ENCODE assay signal across 8 mouse cellular contexts in the genomic region with DNA sequence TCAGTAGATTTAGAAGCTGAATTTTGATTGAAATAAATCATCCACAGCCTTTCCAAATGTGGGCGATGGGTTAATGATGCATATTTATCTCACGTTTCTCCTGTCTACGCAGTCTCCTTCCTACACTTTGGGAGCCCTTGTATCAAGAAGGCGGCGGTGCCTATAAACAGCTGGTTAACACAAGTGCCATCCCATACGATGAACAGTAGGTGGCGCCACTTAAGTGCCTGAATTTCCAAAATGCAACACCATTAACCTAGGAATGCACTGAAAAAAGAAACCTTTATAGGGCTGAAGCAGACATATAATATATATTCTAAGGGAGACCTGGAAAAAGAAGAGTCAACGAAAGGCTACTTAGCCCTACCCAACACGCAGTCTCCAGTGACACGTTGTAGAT. TPM values are rescaled to one million over a fixed set of nuclear protein-coding genes. Genes with fewer than 3 reads are reported as not detected.
DNase-seq lines count a peak whose midpoint lies in the region; ATAC-seq and TF ChIP-seq lines count a peak whose summit lies in the region.

No protein-coding gene starts in this region.

- peak; percentile 67 for DNase-seq in hindbrain, postnatal 0 days (ENCODE audit: low spot score)
- DNase-seq in A20 (ENCODE audit: low read depth, low spot score) (peak; percentile 48), ES-CJ7 (ENCODE audit: low read depth, low spot score) (peak; percentile 10)
- DNase-seq in liver, embryonic 14.5 days (ENCODE audit: low read depth in 3 of 3, low spot score in 3 of 3), result peak in 2 of 3 experiments; percentile 22 to 30
- peak; percentile 35 to 48 for DNase-seq in spleen, postnatal 36 days (ENCODE audit: low spot score in 2 of 2)
- no peak for DNase-seq in urinary bladder, adult 18-20 months (ENCODE audit: low spot score in 2 of 2)

- H3K36me3 ChIP-seq in hindbrain, postnatal 0 days (ENCODE audit: insufficient read depth, low read length), result no peaks in the 10 kb centered on the region
- no peaks in the 10 kb centered on the region for H3K36me3 ChIP-seq in hindbrain, embryonic 16.5 days (ENCODE audit: control insufficient read depth, insufficient read depth, low read length)
- no peaks in the 10 kb centered on the region for H3K36me3 ChIP-seq in liver, embryonic 14.5 days (replicated peaks; ENCODE audit: control insufficient read depth, insufficient read depth, low read depth)

- H3K4me1 ChIP-seq in hindbrain, postnatal 0 days (ENCODE audit: insufficient read depth, low read length), result no peaks in the 10 kb centered on the region
- H3K4me1 ChIP-seq in hindbrain, embryonic 16.5 days (ENCODE audit: control insufficient read depth, insufficient read depth, low read depth, low read length), result no peaks in the 10 kb centered on the region
- no peaks in the 10 kb centered on the region for H3K4me1 ChIP-seq in liver, embryonic 14.5 days (replicated peaks; ENCODE audit: control insufficient read depth in 2 of 2, insufficient read depth in 2 of 2, low read length in 1 of 2)

- no peak overlapping the region for H3K4me3 ChIP-seq in hindbrain, postnatal 0 days (ENCODE audit: low read length)
- no peak overlapping the region for H3K4me3 ChIP-seq in hindbrain, embryonic 16.5 days (ENCODE audit: low read length)
- H3K4me3 ChIP-seq in liver, embryonic 14.5 days (ENCODE audit: insufficient read depth in 1 of 2, low read depth in 2 of 2, low read length in 2 of 2), result no peak overlapping the region

- TF ChIP-seq CTCF in hindbrain, postnatal 0 days (IDR thresholded peaks at IDR 0.05; ENCODE audit: low read depth), result peak; percentile 75
- TF ChIP-seq CTCF in liver, embryonic 14.5 days (IDR thresholded peaks at IDR 0.05; ENCODE audit: low read depth), result peak; percentile 76

- 70% methylated on average over 10 of the region's 10 CpGs for WGBS in hindbrain, postnatal 0 days
- WGBS in hindbrain, embryonic 16.5 days, result 76% methylated on average over 10 of the region's 10 CpGs
- WGBS in liver, embryonic 14.5 days (ENCODE audit: insufficient replicate concordance), result 50% methylated on average over 10 of the region's 10 CpGs

- no peaks in the 10 kb centered on the region for H3K27me3 ChIP-seq in hindbrain, postnatal 0 days (ENCODE audit: insufficient read depth, low read length)
- H3K27me3 ChIP-seq in hindbrain, embryonic 16.5 days (replicated peaks; ENCODE audit: control insufficient read depth, insufficient read depth, low read length), result no peaks in the 10 kb centered on the region
- H3K27me3 ChIP-seq in liver, embryonic 14.5 days (ENCODE audit: control insufficient read depth, insufficient read depth, low read length), result no peaks in the 10 kb centered on the region

- H3K9ac ChIP-seq in hindbrain, postnatal 0 days (replicated peaks; ENCODE audit: low read length), result no peak overlapping the region
- no peak overlapping the region for H3K9ac ChIP-seq in hindbrain, embryonic 16.5 days (ENCODE audit: low read depth, low read length)
- H3K9ac ChIP-seq in liver, embryonic 14.5 days (replicated peaks), result no peak overlapping the region

- H3K4me2 ChIP-seq in hindbrain, postnatal 0 days (ENCODE audit: low read depth, low read length), result no peak overlapping the region
- no peak overlapping the region for H3K4me2 ChIP-seq in hindbrain, embryonic 16.5 days (ENCODE audit: low read length)
- no peak overlapping the region for H3K4me2 ChIP-seq in liver, embryonic 14.5 days (ENCODE audit: low read depth)

- TF ChIP-seq EP300 in liver, embryonic 14.5 days (IDR thresholded peaks at IDR 0.05; ENCODE audit: low read depth), result no peak

- H3K9me3 ChIP-seq in hindbrain, postnatal 0 days (ENCODE audit: low read length), result no peaks in the 10 kb centered on the region
- no peaks in the 10 kb centered on the region for H3K9me3 ChIP-seq in hindbrain, embryonic 16.5 days (ENCODE audit: control insufficient read depth, low read length)
- no peaks in the 10 kb centered on the region for H3K9me3 ChIP-seq in liver, embryonic 14.5 days (ENCODE audit: control insufficient read depth, low read length)

- no peak overlapping the region for H3K27ac ChIP-seq in hindbrain, postnatal 0 days
- no peak overlapping the region for H3K27ac ChIP-seq in hindbrain, embryonic 16.5 days (ENCODE audit: low read depth, low read length)
- no peak overlapping the region for H3K27ac ChIP-seq in liver, embryonic 14.5 days

- no peak; the same call in 1 of the 2 replicates for ATAC-seq in hindbrain, postnatal 0 days
- no peak for ATAC-seq in hindbrain, embryonic 16.5 days
- ATAC-seq in common myeloid progenitor, adult 5-6 weeks (replicated peaks; ENCODE audit: low read depth, poor library complexity, severe bottlenecking), result peak; percentile 90
- ATAC-seq in liver, embryonic 14.5 days (ENCODE audit: insufficient read depth), result no peak; the same call in 1 of the 2 replicates

RNA-seq across cellular contexts. Expression of gene Poc1b, which starts 9.5 kb away (rescaled TPM):
- 10.1 and 13.8 TPM in 2 replicates for total RNA-seq in hindbrain, postnatal 0 days (2014; rRNA removed)
- polyA plus RNA-seq in hindbrain, postnatal 0 days (2015; fragmentation: Nextera tagmentation; extraction: Ambion mirVana), result 9.7 and 11.0 TPM in 2 replicates
- polyA plus RNA-seq in hindbrain, embryonic 16.5 days (2015; fragmentation: Nextera tagmentation; extraction: Ambion mirVana), result 9.1 and 13.3 TPM in 2 replicates
- 20.3 and 22.9 TPM in 2 replicates for total RNA-seq in common myeloid progenitor, adult 5-6 weeks (2017)
- polyA plus RNA-seq in liver, embryonic 14.5 days (2012; rRNA removed), result 5.6 TPM in 2 replicates
- polyA plus RNA-seq in liver, embryonic 14.5 days (2014; fragmentation: Nextera tagmentation; extraction: Ambion mirVana), result 5.9 and 7.2 TPM in 2 replicates

RNA-seq across cellular contexts. Expression of gene Galnt4, which starts 10.6 kb away (rescaled TPM):
- 5.1 and 5.2 TPM in 2 replicates for total RNA-seq in hindbrain, postnatal 0 days (2014; rRNA removed)
- polyA plus RNA-seq in hindbrain, postnatal 0 days (2015; fragmentation: Nextera tagmentation; extraction: Ambion mirVana), result 3.3 and 3.4 TPM in 2 replicates
- polyA plus RNA-seq in hindbrain, embryonic 16.5 days (2015; fragmentation: Nextera tagmentation; extraction: Ambion mirVana), result 2.9 and 3.3 TPM in 2 replicates
- total RNA-seq in common myeloid progenitor, adult 5-6 weeks (2017), result 9.2 and 9.6 TPM in 2 replicates
- polyA plus RNA-seq in liver, embryonic 14.5 days (2012; rRNA removed), result 0.63 and 0.81 TPM in 2 replicates
- 2.7 and 2.9 TPM in 2 replicates for polyA plus RNA-seq in liver, embryonic 14.5 days (2014; fragmentation: Nextera tagmentation; extraction: Ambion mirVana)

RNA-seq across cellular contexts. Expression of gene Phxr2, which starts 28.8 kb away (rescaled TPM):
- total RNA-seq in hindbrain, postnatal 0 days (2014; rRNA removed), result not detected in 2 replicates
- not detected in 2 replicates for polyA plus RNA-seq in hindbrain, postnatal 0 days (2015; fragmentation: Nextera tagmentation; extraction: Ambion mirVana)
- 0.14 TPM in 1 of 2 replicates, not detected in the other for polyA plus RNA-seq in hindbrain, embryonic 16.5 days (2015; fragmentation: Nextera tagmentation; extraction: Ambion mirVana)
- not detected in 2 replicates for total RNA-seq in common myeloid progenitor, adult 5-6 weeks (2017)
- polyA plus RNA-seq in liver, embryonic 14.5 days (2012; rRNA removed), result not detected in 2 replicates
- polyA plus RNA-seq in liver, embryonic 14.5 days (2014; fragmentation: Nextera tagmentation; extraction: Ambion mirVana), result not detected in 2 replicates

Comparison
In these comparisons a context has a peak if more than half of its experiments do, and no peak if none do; other contexts are left out.
1. DNase-seq: peak in hindbrain, postnatal 0 days (single experiment), A20 (single experiment), ES-CJ7 (single experiment), liver, embryonic 14.5 days (2 of 3) and spleen, postnatal 36 days (2 of 2); none in urinary bladder, adult 18-20 months (0 of 2).